Mouse (Mus musculus) G1E (cell line): Measurements from ENCODE around the gene Dzip3.

Experiments used
- CTCF ChIP-seq: IDR thresholded peaks from 2 replicates; pipeline ENCODE4 v1.5.1; 2012; ENCODE audit warnings: low read depth, low read length, inconsistent platforms, mixed read lengths
- GATA1 ChIP-seq: IDR thresholded peaks from 2 replicates; pipeline ENCODE4 v1.6.1; 2012; ENCODE audit warnings: borderline replicate concordance, low read length, inconsistent platforms, mixed read lengths
- GATA2 ChIP-seq: IDR thresholded peaks from 2 replicates; pipeline ENCODE4 v1.6.1; 2012; ENCODE audit warnings: low read depth, low read length, inconsistent platforms, borderline replicate concordance
- POLR2AphosphoS5 ChIP-seq: IDR thresholded peaks from 2 replicates; pipeline ENCODE4 v1.6.1; 2012; ENCODE audit warnings: low read depth, low read length, inconsistent platforms; ENCODE audit not compliant: insufficient replicate concordance
- TAL1 ChIP-seq: conservative IDR thresholded peaks from 2 replicates; pipeline ENCODE4 v1.6.1; 2012; ENCODE audit warnings: low read depth, low read length, inconsistent platforms, mixed read lengths

DNA sequence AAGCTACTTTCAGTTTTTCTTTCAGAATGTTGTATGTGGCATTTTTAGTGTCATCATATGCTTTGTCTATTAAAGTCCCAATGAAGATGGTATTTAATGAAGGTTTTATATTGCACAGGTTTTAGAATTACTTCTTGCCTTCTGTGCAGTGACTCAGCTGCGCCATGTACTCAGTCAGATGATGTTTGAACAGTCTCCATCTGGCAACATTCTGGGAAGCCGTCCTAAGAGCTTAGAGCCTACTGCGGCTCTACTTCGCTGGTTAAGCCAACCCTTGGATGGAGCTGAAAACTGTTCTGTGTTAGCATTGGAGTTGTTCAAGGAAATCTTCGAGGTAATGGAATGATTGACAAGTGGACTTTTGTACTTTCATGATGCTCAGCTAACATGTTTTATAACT lies 10.2 kb upstream of the Dzip3 start:
- TF ChIP-seq CTCF, result no peak
- no peak for TF ChIP-seq GATA1
- no peak for TF ChIP-seq GATA2
- TF ChIP-seq POLR2AphosphoS5, result no peak
- TF ChIP-seq TAL1, result no peak
